Mouse (Mus musculus) thymus, adult 2 months (tissue): Measurements from ENCODE around the gene Plxnb2. TPM values are rescaled to one million over a fixed set of nuclear protein-coding genes. Genes with fewer than 3 reads are reported as not detected.

Experiments used
- DNase-seq: peaks from one replicate; pipeline ENCODE4 v3.0.0; 2021
- H3K27ac ChIP-seq: fragments of 200-500 bp; 2 replicates; pipeline ENCODE4 v1.5.1; 2012; ENCODE audit warnings: low read length, control low read depth; ENCODE audit not compliant: control insufficient read depth, insufficient read depth
- H3K27me3 ChIP-seq: fragments of 200-500 bp; 2 replicates; pipeline ENCODE4 v1.6.1; 2012; ENCODE audit warnings: mild to moderate bottlenecking, low read length, moderate library complexity, mixed read lengths; ENCODE audit not compliant: control insufficient read depth, insufficient read depth
- H3K36me3 ChIP-seq: fragments of 200-500 bp; 2 replicates; pipeline ENCODE4 v1.6.1; 2012; ENCODE audit warnings: mild to moderate bottlenecking, low read length, moderate library complexity; ENCODE audit not compliant: control insufficient read depth, insufficient read depth
- H3K4me1 ChIP-seq: fragments of 200-500 bp; replicated peaks from 2 replicates; pipeline ENCODE4 v1.6.1; 2012; ENCODE audit warnings: low read length; ENCODE audit not compliant: control insufficient read depth, insufficient read depth
- H3K4me3 ChIP-seq: fragments of 200-500 bp; 2 replicates; pipeline ENCODE4 v1.5.1; 2012; ENCODE audit warnings: mild to moderate bottlenecking, low read length, control low read depth, moderate library complexity; ENCODE audit not compliant: control insufficient read depth, insufficient read depth
- CTCF ChIP-seq: fragments of 200-500 bp; IDR thresholded peaks from 2 replicates; pipeline ENCODE4 v1.5.1; 2012; ENCODE audit warnings: mild to moderate bottlenecking, control low read depth, low read length, moderate library complexity, borderline replicate concordance; ENCODE audit not compliant: control insufficient read depth, poor library complexity, insufficient read depth; ENCODE audit errors: extremely low read depth
- POLR2A ChIP-seq: fragments of 200-500 bp; IDR thresholded peaks from 2 replicates; pipeline ENCODE4 v1.6.1; 2012; ENCODE audit warnings: mild to moderate bottlenecking, low read length, control low read depth, moderate library complexity; ENCODE audit not compliant: control insufficient read depth, poor library complexity, insufficient read depth; ENCODE audit errors: extremely low read depth
- WGBS: fragments of 180-500 bp; shearing (Covaris S2); methylation state at CpG from one replicate; pipeline ENCODE4 v1.1.7; 2018; 5-methylcytosine and 5-hydroxymethylcytosine counted together
- polyA plus RNA-seq: library from polyadenylated mRNA; depleted of rRNA; stranded (reverse); fragments of >200 nt; gene quantifications from 2 replicates; pipeline ENCODE4 v1.2.3, GENCODE M21; 2012

Gene Plxnb2
- polyA plus RNA-seq, 1 experiment = 54.6 TPM

GRCm38 (mm10) chr15:89130245-89130644, 50.3 kb downstream of the Plxnb2 start:
- DNase-seq = no peak
- H3K27ac ChIP-seq = no peak overlapping the region
- H3K4me1 ChIP-seq = peaks cover 29% of the 10 kb centered on the region
- no peak overlapping the region for H3K4me3 ChIP-seq
- H3K36me3 ChIP-seq = no peaks in the 10 kb centered on the region
- no peaks in the 10 kb centered on the region for H3K27me3 ChIP-seq
- TF ChIP-seq POLR2A (no peak), CTCF (no peak)

- WGBS = 5% methylated on average over 36 of the region's 36 CpGs
Measured at GRCm38 (mm10) chr15:89128382-89129350, 51.9 kb downstream of the Plxnb2 start, which contains the start of gene Hdac10. TSS of gene Hdac10 (minus strand) at chr15:89128700.

GRCm38 (mm10) chr15:89127364-89127940, 53.1 kb downstream of the Plxnb2 start:
- DNase-seq = no peak
- Histone ChIP-seq H3K27ac (no peak overlapping the region), H3K36me3 (no peaks in the 10 kb centered on the region), H3K27me3 (no peaks in the 10 kb centered on the region), H3K4me3 (no peak overlapping the region), H3K4me1 (peaks cover 39% of the 10 kb centered on the region)
- WGBS = 81% methylated on average over 8 of the region's 8 CpGs
- no peak for TF ChIP-seq CTCF
- no peak for TF ChIP-seq POLR2A

More at GRCm38 (mm10) chr15:89128382-89129350, 51.9 kb downstream of the Plxnb2 start, which contains the start of gene Hdac10:
- peaks cover 31% of the 10 kb centered on the region for H3K4me1 ChIP-seq
- peak; percentile 78 for DNase-seq
- H3K27ac ChIP-seq = peak within 1 kb of the TSS; percentile 54
- peak within 1 kb of the TSS; percentile 96 for H3K4me3 ChIP-seq
- no peaks in the 10 kb centered on the region for H3K27me3 ChIP-seq
- TF ChIP-seq POLR2A = 0 out of 2 replicates have a peak, but pooled peaks have one; percentile 64
- TF ChIP-seq CTCF = peak; percentile 100
- H3K36me3 ChIP-seq = no peaks in the 10 kb centered on the region

GRCm38 (mm10) chr15:89126622-89127021, 54.0 kb downstream of the Plxnb2 start:
- 97% methylated on average over 8 of the region's 8 CpGs for WGBS
- DNase-seq = no peak
- H3K27me3 ChIP-seq = no peaks in the 10 kb centered on the region
- H3K36me3 ChIP-seq = no peaks in the 10 kb centered on the region
- no peak overlapping the region for H3K4me3 ChIP-seq
- H3K27ac ChIP-seq = no peak overlapping the region
- TF ChIP-seq CTCF (no peak), POLR2A (no peak)
- H3K4me1 ChIP-seq = peaks cover 45% of the 10 kb centered on the region

GRCm38 (mm10) chr15:89125351-89125750, 55.2 kb downstream of the Plxnb2 start:
- Histone ChIP-seq H3K4me3 (no peak overlapping the region), H3K27ac (no peak overlapping the region), H3K27me3 (no peaks in the 10 kb centered on the region), H3K36me3 (no peaks in the 10 kb centered on the region), H3K4me1 (peaks cover 37% of the 10 kb centered on the region)
- no peak for DNase-seq
- WGBS = 98% methylated on average over 9 of the region's 9 CpGs
- TF ChIP-seq POLR2A (no peak), CTCF (no peak)

- no peak overlapping the region for H3K27ac ChIP-seq
- 100% methylated on average over 3 of the region's 3 CpGs for WGBS
- no peaks in the 10 kb centered on the region for H3K36me3 ChIP-seq
- TF ChIP-seq POLR2A (no peak), CTCF (no peak)
- no peaks in the 10 kb centered on the region for H3K27me3 ChIP-seq
- no peak overlapping the region for H3K4me3 ChIP-seq
- H3K4me1 ChIP-seq = peaks cover 35% of the 10 kb centered on the region
- no peak for DNase-seq
Measured at GRCm38 (mm10) chr15:89124312-89124711, 56.3 kb downstream of the Plxnb2 start.
